Mouse (Mus musculus) liver, adult 2 months (tissue): ENCODE results near the gene Vamp3. TPM values are rescaled to one million over a fixed set of nuclear protein-coding genes. Genes with fewer than 3 reads are reported as not detected.

ENCODE experiments used
- DNase-seq: peaks from one replicate; pipeline ENCODE4 v3.0.0-alpha.2; 2011; ENCODE audit warnings: low read depth, low spot score; ENCODE audit errors: extremely low read depth
- H3K27ac ChIP-seq: fragments of 200-500 bp; replicated peaks from 2 replicates; pipeline ENCODE4 v1.5.1; 2012; ENCODE audit warnings: low read depth, mild to moderate bottlenecking, control low read depth, inconsistent platforms, low read length; ENCODE audit not compliant: insufficient read depth
- H3K27me3 ChIP-seq: fragments of 200-500 bp; 2 replicates; pipeline ENCODE4 v1.6.1; 2012; ENCODE audit warnings: mild to moderate bottlenecking, moderate library complexity, low read length, inconsistent platforms; ENCODE audit not compliant: control insufficient read depth, insufficient read depth
- H3K36me3 ChIP-seq: fragments of 200-500 bp; 2 replicates; pipeline ENCODE4 v1.6.1; 2012; ENCODE audit warnings: low read length, inconsistent platforms; ENCODE audit not compliant: control insufficient read depth, insufficient read depth
- H3K4me1 ChIP-seq: fragments of 200-500 bp; 2 replicates; pipeline ENCODE4 v1.6.1; 2011; ENCODE audit warnings: low read length; ENCODE audit not compliant: control insufficient read depth, insufficient read depth
- H3K4me3 ChIP-seq: fragments of 200-500 bp; 2 replicates; pipeline ENCODE4 v1.5.1; 2011; ENCODE audit warnings: low read depth, mild to moderate bottlenecking, control low read depth, low read length, moderate library complexity; ENCODE audit not compliant: insufficient read depth
- H3K79me2 ChIP-seq: fragments of 200-500 bp; 2 replicates; pipeline ENCODE4 v1.6.1; 2012; ENCODE audit warnings: inconsistent platforms, mild to moderate bottlenecking, low read length, moderate library complexity; ENCODE audit not compliant: control insufficient read depth, insufficient read depth
- H3K9ac ChIP-seq: fragments of 200-500 bp; 2 replicates; pipeline ENCODE4 v1.6.1; 2012; ENCODE audit warnings: low read depth, mild to moderate bottlenecking, control low read depth, inconsistent platforms, low read length
- CTCF ChIP-seq: fragments of 200-500 bp; IDR thresholded peaks from 2 replicates; pipeline ENCODE4 v1.5.1; 2011; ENCODE audit warnings: low read depth, low read length, control low read depth
- POLR2A ChIP-seq: fragments of 200-500 bp; IDR thresholded peaks from 2 replicates; pipeline ENCODE4 v1.6.1; 2011; ENCODE audit warnings: low read length, control low read depth; ENCODE audit not compliant: insufficient read depth; ENCODE audit errors: extremely low read depth
- WGBS: fragments of 180-500 bp; shearing (Covaris S2); methylation state at CpG from one replicate; pipeline ENCODE4 v1.1.7; 2018; 5-methylcytosine and 5-hydroxymethylcytosine counted together
- polyA plus RNA-seq: library from polyadenylated mRNA; depleted of rRNA; stranded (reverse); fragments of >200 nt; gene quantifications from 2 replicates; pipeline ENCODE4 v1.2.3, GENCODE M21; 2012
- total RNA-seq: library from RNA; depleted of rRNA; stranded (reverse); fragments of >200 nt; gene quantifications from 2 replicates; pipeline ENCODE4 v1.2.3, GENCODE M21; 2014

Gene Vamp3
- total and polyA plus RNA-seq, 2 experiments, result 5.9 to 16.4 TPM

DNA sequence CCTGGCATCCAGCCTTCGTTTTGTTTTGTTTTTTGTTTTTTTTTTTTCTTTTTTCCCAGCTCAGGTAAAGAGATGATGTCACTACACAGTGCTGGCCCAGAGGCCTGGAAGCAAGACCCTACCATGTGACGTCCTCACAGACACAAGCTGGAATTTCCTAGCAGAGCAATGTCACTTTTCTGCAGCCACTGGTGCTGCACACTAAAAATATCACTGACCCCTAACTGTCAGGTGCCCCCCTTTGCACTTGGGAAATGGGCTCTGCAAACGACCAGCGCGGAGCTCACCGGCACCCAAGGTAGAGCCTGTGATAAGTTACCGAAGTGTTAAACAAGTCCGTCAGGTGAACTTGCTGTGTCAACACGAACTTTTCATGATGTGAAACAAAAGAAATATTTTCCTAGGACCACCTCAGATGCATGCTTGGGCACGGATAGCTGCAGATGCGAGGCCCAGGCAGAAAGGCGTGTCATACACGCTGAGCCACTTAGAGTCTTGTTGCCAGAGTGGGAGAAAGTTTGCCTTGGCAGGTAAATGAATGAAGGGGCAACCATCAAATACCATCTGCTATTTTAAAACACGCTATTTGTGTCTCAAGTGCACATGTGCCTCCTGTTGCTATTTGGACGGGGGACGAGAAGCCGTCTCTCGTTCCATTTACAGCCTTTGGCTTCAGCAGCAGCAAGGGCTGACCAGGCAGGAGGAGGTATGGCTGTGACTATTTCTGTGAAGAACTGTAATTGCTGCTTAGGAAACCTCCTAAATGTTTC lies 38.8 kb upstream of the Vamp3 start:
- H3K36me3 ChIP-seq, result no peaks in the 10 kb centered on the region
- no peak for DNase-seq
- 66% methylated on average over 18 of the region's 18 CpGs for WGBS
- no peak overlapping the region for H3K27ac ChIP-seq
- no peak overlapping the region for H3K4me3 ChIP-seq
- H3K79me2 ChIP-seq, result no peaks in the 10 kb centered on the region
- TF ChIP-seq CTCF (no peak), POLR2A (no peak)
- H3K4me1 ChIP-seq, result no peaks in the 10 kb centered on the region
- H3K27me3 ChIP-seq, result no peaks in the 10 kb centered on the region
- no peak overlapping the region for H3K9ac ChIP-seq

DNA sequence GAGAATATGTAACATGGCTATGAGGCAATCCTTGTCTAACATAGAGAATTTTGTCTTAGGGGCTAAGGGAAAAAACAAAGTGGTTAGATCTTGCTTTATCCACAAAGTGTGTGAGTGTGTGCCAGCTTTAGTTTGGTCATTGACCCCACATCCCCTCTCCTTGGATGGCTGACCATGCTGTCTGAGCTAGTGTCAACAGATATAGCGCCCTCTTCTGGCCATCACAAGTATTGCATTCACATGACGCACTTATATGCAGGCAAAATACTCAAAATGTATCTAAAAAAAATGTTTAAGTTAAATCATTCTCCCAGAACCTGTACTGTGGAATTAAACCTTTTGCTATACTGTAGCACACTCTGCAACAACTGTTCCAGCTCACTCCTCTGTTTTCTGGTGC lies 37.4 kb upstream of the Vamp3 start:
- Histone ChIP-seq H3K27me3 (no peaks in the 10 kb centered on the region), H3K79me2 (no peaks in the 10 kb centered on the region), H3K9ac (no peak overlapping the region), H3K4me3 (no peak overlapping the region), H3K4me1 (no peaks in the 10 kb centered on the region), H3K36me3 (no peaks in the 10 kb centered on the region), H3K27ac (no peak overlapping the region)
- TF ChIP-seq CTCF (peak; percentile 45; the same call in 1 of the 2 replicates), POLR2A (no peak)
- peak; percentile 15 for DNase-seq
- WGBS, result 47% methylated on average over 2 of the region's 2 CpGs

DNA sequence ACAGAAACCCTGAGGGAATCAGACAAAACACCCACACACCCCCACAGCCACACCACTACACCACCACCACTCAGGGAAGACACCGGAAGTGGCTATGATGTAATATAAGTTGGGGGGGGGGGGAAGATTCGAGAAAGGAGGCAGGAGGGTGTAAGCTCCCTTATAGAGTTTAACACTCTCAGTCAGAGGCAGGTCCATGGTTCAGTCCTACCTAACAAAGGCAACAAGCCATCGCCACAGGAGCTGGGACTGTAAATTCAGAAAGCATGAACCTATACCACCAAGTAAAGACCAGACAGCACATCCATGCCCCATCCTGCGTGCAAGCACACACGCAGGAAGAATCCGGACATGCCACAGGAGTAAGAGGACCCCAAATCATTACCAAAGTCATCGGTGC lies 31.5 kb upstream of the Vamp3 start, which contains the start of gene Gm13090:
Gm13090 (plus strand) TSS at position 301 of the 400 bp plus-strand sequence.
- Histone ChIP-seq H3K27ac (no peak within 1 kb of the TSS), H3K27me3 (no peaks in the 10 kb centered on the region), H3K9ac (no peak within 1 kb of the TSS), H3K4me3 (no peak within 1 kb of the TSS), H3K79me2 (no peaks in the 10 kb centered on the region), H3K36me3 (no peaks in the 10 kb centered on the region), H3K4me1 (no peaks in the 10 kb centered on the region)
- WGBS, result 81% methylated on average over 7 of the region's 7 CpGs
- DNase-seq, result no peak
- no peak for TF ChIP-seq CTCF
- TF ChIP-seq POLR2A, result no peak

DNA sequence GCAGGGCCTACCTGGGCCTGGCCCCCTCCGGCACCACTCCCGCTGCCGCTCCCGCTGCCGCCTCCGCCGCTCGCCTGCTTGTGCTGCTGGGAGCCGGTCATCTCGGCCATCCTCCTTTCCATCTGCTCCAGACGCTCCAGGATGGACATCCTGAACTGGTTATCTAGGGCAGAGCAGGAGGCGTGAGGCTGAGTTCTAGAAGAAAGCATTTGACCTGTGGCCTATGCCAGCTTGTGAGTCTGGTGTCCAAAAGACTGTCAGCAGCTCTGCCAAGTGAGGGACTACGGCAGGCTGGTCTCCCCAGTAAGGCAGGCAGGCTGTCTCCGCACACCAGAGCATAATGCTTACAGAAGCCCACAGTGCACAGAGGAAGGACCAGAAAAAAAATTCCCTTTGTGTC lies 31.1 kb upstream of the Vamp3 start:
- TF ChIP-seq POLR2A (no peak), CTCF (no peak)
- Histone ChIP-seq H3K27ac (no peak overlapping the region), H3K27me3 (no peaks in the 10 kb centered on the region), H3K79me2 (no peaks in the 10 kb centered on the region), H3K4me1 (no peaks in the 10 kb centered on the region), H3K9ac (no peak overlapping the region), H3K4me3 (no peak overlapping the region), H3K36me3 (no peaks in the 10 kb centered on the region)
- WGBS, result 92% methylated on average over 14 of the region's 14 CpGs
- no peak for DNase-seq

DNA sequence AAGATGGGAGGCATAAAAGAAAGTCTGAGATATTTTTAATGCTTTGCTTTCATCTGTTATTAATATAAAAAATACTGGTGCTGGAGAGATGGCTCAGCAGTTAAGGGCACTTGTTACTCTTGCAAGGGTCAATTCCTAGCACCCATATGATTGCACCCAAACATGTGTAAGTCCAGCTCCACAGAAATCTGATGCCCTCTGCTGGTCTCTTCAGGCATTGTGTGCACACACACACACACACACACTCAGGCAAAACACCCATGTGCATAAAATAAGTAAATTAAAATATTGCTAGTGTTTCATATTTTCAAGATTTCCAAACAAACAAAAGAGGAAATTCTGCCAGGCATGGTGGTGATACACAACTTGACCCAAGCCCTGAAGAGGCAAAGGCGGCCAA lies 29.6 kb upstream of the Vamp3 start:
- H3K4me1 ChIP-seq, result no peaks in the 10 kb centered on the region
- TF ChIP-seq CTCF (no peak), POLR2A (no peak)
- WGBS, result 94% methylated on average over 1 of the region's 1 CpGs

DNA sequence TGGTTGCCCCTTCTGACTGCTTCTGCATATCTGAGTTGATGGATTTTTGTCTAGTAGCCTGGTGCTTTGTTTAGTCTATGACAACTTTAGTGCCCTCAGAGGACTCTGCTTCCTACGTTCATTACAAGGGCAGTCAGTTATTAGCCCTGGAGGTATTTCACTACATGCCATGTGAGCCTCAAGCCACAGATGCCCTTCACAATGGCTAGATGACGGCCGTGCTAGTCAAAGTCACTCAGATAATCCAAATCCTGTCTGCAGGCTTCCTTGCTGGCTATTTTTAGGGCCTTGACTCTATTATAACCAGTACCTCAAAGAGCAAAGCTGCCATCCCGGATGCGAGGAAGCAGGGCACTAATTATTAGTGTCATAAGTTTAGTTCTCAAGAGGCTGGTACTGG lies 25.3 kb upstream of the Vamp3 start:
- no peaks in the 10 kb centered on the region for H3K27me3 ChIP-seq
- H3K79me2 ChIP-seq, result no peaks in the 10 kb centered on the region
- no peak overlapping the region for H3K9ac ChIP-seq
- H3K4me1 ChIP-seq, result no peaks in the 10 kb centered on the region
- TF ChIP-seq POLR2A, result no peak
- H3K4me3 ChIP-seq, result no peak overlapping the region
- no peak overlapping the region for H3K27ac ChIP-seq
- H3K36me3 ChIP-seq, result no peaks in the 10 kb centered on the region
- no peak for DNase-seq
- 78% methylated on average over 5 of the region's 5 CpGs for WGBS

More for the DNA sequence above, 29.6 kb upstream of the Vamp3 start:
- Histone ChIP-seq H3K9ac (no peak overlapping the region), H3K36me3 (no peaks in the 10 kb centered on the region), H3K4me3 (no peak overlapping the region), H3K27ac (no peak overlapping the region), H3K27me3 (no peaks in the 10 kb centered on the region), H3K79me2 (no peaks in the 10 kb centered on the region)
- no peak for DNase-seq
